Mouse (Mus musculus): ENCODE data around the gene Smad3.

Smad3 gene

GRCm38 (mm10) chr9:63658970-63659371 is 98.8 kb downstream of the Smad3 start:
- DNase-seq = peak; percentile 69

GRCm38 (mm10) chr9:63658436-63658835 is 99.4 kb downstream of the Smad3 start:
- DNase-seq = no peak

- peak; percentile 77 for DNase-seq
Observed at GRCm38 (mm10) chr9:63657167-63657566, 100.6 kb downstream of the Smad3 start.

- DNase-seq = no peak
Observed at GRCm38 (mm10) chr9:63655092-63655491, 102.7 kb downstream of the Smad3 start.

- no peak for DNase-seq
Observed at GRCm38 (mm10) chr9:63654575-63654974, 103.2 kb downstream of the Smad3 start.

GRCm38 (mm10) chr9:63653666-63654065 is 104.1 kb downstream of the Smad3 start:
- peak; percentile 54 for DNase-seq

GRCm38 (mm10) chr9:63651594-63651993 is 106.2 kb downstream of the Smad3 start:
- DNase-seq = peak; percentile 63

GRCm38 (mm10) chr9:63650905-63651304 is 106.9 kb downstream of the Smad3 start:
- no peak for DNase-seq

GRCm38 (mm10) chr9:63649841-63650545 is 107.8 kb downstream of the Smad3 start:
- no peak for DNase-seq

GRCm38 (mm10) chr9:63648520-63648918 is 109.3 kb downstream of the Smad3 start:
- DNase-seq = no peak

GRCm38 (mm10) chr9:63647581-63648519 is 109.9 kb downstream of the Smad3 start:
- DNase-seq = peak; percentile 77

- no peak for DNase-seq
Observed at GRCm38 (mm10) chr9:63645084-63645483, 112.7 kb downstream of the Smad3 start.

GRCm38 (mm10) chr9:63644011-63644410 is 113.8 kb downstream of the Smad3 start:
- DNase-seq = no peak

GRCm38 (mm10) chr9:63641983-63642646 is 115.7 kb downstream of the Smad3 start:
- DNase-seq = no peak

- no peak for DNase-seq
Observed at GRCm38 (mm10) chr9:63636113-63636512, 121.7 kb downstream of the Smad3 start.

- no peak for DNase-seq
Observed at GRCm38 (mm10) chr9:63633334-63633733, 124.5 kb downstream of the Smad3 start.

GRCm38 (mm10) chr9:63632924-63633323 is 124.9 kb downstream of the Smad3 start:
- DNase-seq = no peak

GRCm38 (mm10) chr9:63632045-63632444 is 125.7 kb downstream of the Smad3 start:
- no peak for DNase-seq

GRCm38 (mm10) chr9:63625090-63625756 is 132.6 kb downstream of the Smad3 start:
- no peak for DNase-seq

- no peak for DNase-seq
Observed at GRCm38 (mm10) chr9:63623895-63624569, 133.8 kb downstream of the Smad3 start.

GRCm38 (mm10) chr9:63617967-63618366 is 139.8 kb downstream of the Smad3 start:
- DNase-seq = no peak
